Mouse (Mus musculus) C2C12 (cell line): Measurements from ENCODE around the gene Lta. TPM values are rescaled to one million over a fixed set of nuclear protein-coding genes. Genes with fewer than 3 reads are reported as not detected.

Experiments used
- H3K27me3 ChIP-seq: one replicate; pipeline ENCODE4 v1.6.1; 2011; ENCODE audit not compliant: control insufficient read depth, insufficient read depth, insufficient read length
- H3K36me3 ChIP-seq: one replicate; pipeline ENCODE4 v1.6.1; 2011; ENCODE audit not compliant: control insufficient read depth, insufficient read depth
- H3K4me3 ChIP-seq: one replicate; pipeline ENCODE4 v1.5.1; 2011; ENCODE audit warnings: mild to moderate bottlenecking, control low read depth; ENCODE audit not compliant: poor library complexity, insufficient read depth, severe bottlenecking
- H3K79me2 ChIP-seq: one replicate; pipeline ENCODE4 v1.6.1; 2011; ENCODE audit not compliant: control insufficient read depth, insufficient read depth
- H3K79me3 ChIP-seq: one replicate; pipeline ENCODE4 v1.6.1; 2011; ENCODE audit warnings: low read depth, control low read depth
- H3ac ChIP-seq: one replicate; pipeline ENCODE3; 2011; ENCODE audit warnings: low read depth; ENCODE audit not compliant: control insufficient read depth, insufficient read length
- CEBPB ChIP-seq: IDR thresholded peaks from one replicate; pipeline ENCODE4 v1.6.1; 2011; ENCODE audit warnings: low read depth, mild to moderate bottlenecking, control low read depth, moderate library complexity
- CTCF ChIP-seq: IDR thresholded peaks from one replicate; pipeline ENCODE4 v1.5.1; 2011; ENCODE audit not compliant: control insufficient read depth, insufficient read depth, insufficient read length
- FOSL1 ChIP-seq: IDR thresholded peaks from one replicate; pipeline ENCODE4 v1.8.0; 2011; ENCODE audit warnings: mild to moderate bottlenecking, low read length; ENCODE audit not compliant: poor library complexity, insufficient read depth, severe bottlenecking
- MAX ChIP-seq: IDR thresholded peaks from one replicate; pipeline ENCODE4 v1.6.1; 2011; ENCODE audit warnings: mild to moderate bottlenecking, control low read depth
- MYOD1 ChIP-seq: IDR thresholded peaks from one replicate; pipeline ENCODE4 v1.6.1; 2011; ENCODE audit warnings: low read depth; ENCODE audit not compliant: control insufficient read depth, insufficient read length
- MYOG ChIP-seq: IDR thresholded peaks from one replicate; pipeline ENCODE4 v1.6.1; 2011; ENCODE audit not compliant: control insufficient read depth, insufficient read length; ENCODE audit errors: extremely low read depth
- USF1 ChIP-seq: IDR thresholded peaks from one replicate; pipeline ENCODE4 v1.6.1; 2011; ENCODE audit warnings: low read depth, mild to moderate bottlenecking, control low read depth, moderate library complexity
- polyA plus RNA-seq: library from polyadenylated mRNA; unstranded; fragments of >200 nt; fragmentation: generic; extraction: Trizol; gene quantifications from one replicate; pipeline ENCODE4 v1.2.1, GENCODE M21; 2012; ENCODE audit warnings: missing spikeins

The Lta gene
- polyA plus RNA-seq, 1 experiment = 0.07 TPM

DNA sequence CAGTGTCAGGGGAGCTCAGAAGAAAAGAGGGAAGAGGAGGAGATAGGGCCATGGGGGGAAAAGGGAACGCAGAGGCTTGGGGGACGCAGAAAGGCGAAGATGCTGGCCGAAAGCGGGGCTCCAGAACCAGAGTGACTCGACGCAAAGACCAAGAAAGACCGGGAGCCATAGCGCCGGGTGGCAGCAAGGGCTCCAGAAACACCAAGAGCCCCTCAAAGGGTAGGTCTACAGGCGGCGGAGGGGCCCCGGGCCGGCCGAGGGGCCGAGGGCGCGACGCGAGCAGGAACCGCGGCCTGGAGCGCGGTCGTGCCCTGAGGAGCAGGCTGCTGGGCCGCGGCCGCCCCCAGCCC, 41.0 kb downstream of the Lta start:
- Histone ChIP-seq H3K79me2 (peaks cover 68% of the 10 kb centered on the region), H3K36me3 (peaks cover 41% of the 10 kb centered on the region), H3K27me3 (no peaks in the 10 kb centered on the region), H3K79me3 (peaks cover 51% of the 10 kb centered on the region), H3ac (peak overlapping the region; percentile 100), H3K4me3 (peak overlapping the region; percentile 96)
- TF ChIP-seq FOSL1 (no peak), MAX (no peak), MYOD1 (no peak), CEBPB (no peak), USF1 (no peak), MYOG (no peak), CTCF (no peak)

DNA sequence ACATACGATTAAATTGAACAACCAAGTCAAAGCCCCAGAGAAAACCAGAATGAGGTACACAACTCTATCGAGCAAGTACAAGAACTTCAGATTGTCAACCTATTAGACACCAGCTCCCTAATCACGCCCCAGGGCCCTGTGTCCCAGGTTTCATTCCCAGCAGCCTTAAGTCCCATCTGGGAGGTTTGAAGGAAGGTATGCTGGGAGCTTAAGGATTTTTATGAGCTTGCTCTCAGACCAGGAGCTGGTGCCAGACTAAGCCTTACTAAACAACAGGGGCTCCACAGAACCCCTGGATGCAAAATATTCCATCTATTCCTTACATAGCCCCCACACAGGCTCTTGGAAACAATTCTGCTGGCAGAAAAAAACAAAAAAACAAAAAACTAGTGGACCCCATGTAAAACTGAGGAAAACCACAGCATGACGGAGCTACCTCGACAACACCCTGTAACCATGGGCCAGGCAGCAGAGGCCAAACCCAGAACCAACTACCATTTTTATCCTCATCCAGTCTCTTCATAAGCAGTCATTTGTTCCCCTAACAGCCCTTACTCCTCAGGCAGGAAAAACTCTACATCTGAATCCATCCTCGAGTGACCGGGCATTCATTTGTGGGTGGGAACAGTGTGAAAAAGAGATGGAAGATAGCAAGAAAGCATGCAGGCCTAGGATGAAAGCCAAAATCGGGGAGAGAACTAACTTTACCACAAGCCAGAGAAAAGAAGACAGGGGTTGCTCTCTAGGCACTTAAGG, 41.6 kb downstream of the Lta start:
- H3ac ChIP-seq = peak overlapping the region; percentile 100
- H3K4me3 ChIP-seq = peak overlapping the region; percentile 96
- H3K79me3 ChIP-seq = peaks cover 54% of the 10 kb centered on the region
- H3K79me2 ChIP-seq = peaks cover 75% of the 10 kb centered on the region
- TF ChIP-seq MAX (no peak), MYOG (no peak), CEBPB (no peak), CTCF (no peak), MYOD1 (no peak), USF1 (no peak), FOSL1 (no peak)
- peaks cover 48% of the 10 kb centered on the region for H3K36me3 ChIP-seq
- no peaks in the 10 kb centered on the region for H3K27me3 ChIP-seq

DNA sequence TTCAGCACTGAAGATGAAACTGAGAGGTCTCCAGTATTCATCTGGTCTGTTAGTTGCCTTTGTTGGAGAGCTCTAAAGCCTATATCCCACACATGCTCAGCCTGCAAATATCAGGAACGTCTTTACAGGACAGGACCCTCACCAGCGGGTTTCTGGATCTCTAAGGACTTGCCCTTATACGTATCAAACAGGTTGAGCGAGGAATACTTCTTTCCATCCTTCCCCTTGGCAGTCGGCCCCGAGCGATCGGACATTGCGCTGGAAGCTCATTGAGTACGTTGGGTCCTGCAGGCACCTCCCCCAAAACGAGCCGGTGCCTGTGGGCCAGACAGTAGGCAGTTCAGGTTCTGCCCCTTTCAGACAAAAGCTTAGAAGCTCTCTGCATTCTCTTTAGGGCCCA, 42.4 kb downstream of the Lta start:
- Histone ChIP-seq H3K79me3 (peaks cover 54% of the 10 kb centered on the region), H3K27me3 (no peaks in the 10 kb centered on the region), H3K79me2 (peaks cover 83% of the 10 kb centered on the region), H3K36me3 (peaks cover 55% of the 10 kb centered on the region), H3K4me3 (peak overlapping the region; percentile 96), H3ac (peak overlapping the region; percentile 62)
- TF ChIP-seq FOSL1 (no peak), MAX (no peak), MYOD1 (no peak), USF1 (no peak), CTCF (no peak), CEBPB (no peak), MYOG (no peak)

DNA sequence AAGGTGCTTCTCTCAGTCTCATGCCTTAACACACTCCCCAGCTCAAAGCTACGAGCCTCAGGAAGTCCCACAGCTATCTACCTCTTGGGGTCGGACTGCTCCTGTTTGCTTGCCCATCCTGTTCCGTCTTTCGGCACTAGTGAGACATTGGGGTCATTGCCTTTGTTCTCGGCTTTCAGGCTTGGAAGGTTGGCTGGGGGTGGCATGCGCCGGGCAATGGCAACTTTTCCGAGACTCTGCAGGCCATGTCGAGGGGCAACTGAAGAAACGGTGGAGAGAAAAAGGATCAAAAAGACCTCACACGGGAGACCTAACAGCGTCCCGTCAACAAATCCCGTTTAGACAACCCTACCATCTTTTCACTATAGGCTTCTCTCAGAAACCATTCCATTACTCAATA, 43.0 kb downstream of the Lta start:
- no peak overlapping the region for H3ac ChIP-seq
- H3K27me3 ChIP-seq = no peaks in the 10 kb centered on the region
- peaks cover 61% of the 10 kb centered on the region for H3K36me3 ChIP-seq
- H3K79me3 ChIP-seq = peaks cover 60% of the 10 kb centered on the region
- TF ChIP-seq CEBPB (no peak), USF1 (no peak), FOSL1 (no peak), MYOD1 (no peak), CTCF (no peak), MYOG (no peak), MAX (no peak)
- H3K4me3 ChIP-seq = no peak overlapping the region
- H3K79me2 ChIP-seq = peaks cover 89% of the 10 kb centered on the region

DNA sequence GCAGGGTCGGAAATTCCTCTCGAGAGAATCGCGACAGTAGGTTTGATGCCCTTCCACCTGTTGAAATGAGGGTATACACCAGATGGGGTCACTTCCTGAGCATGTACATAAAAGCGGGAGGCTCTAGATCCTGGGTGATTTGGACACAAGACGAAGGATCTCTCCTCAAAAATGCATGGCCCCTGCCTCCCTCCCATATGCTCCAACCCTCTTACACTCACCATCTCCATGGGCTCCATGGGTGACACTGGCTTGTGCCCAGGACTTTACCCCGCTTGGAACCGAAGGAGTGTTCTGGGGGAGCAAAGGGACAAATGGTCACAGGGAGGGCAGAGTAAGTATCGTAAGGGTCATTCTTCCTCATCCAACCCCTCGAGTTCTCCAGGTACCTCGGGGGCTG, 43.7 kb downstream of the Lta start:
- TF ChIP-seq MAX = no peak
- no peak for TF ChIP-seq CTCF
- no peak for TF ChIP-seq MYOG

DNA sequence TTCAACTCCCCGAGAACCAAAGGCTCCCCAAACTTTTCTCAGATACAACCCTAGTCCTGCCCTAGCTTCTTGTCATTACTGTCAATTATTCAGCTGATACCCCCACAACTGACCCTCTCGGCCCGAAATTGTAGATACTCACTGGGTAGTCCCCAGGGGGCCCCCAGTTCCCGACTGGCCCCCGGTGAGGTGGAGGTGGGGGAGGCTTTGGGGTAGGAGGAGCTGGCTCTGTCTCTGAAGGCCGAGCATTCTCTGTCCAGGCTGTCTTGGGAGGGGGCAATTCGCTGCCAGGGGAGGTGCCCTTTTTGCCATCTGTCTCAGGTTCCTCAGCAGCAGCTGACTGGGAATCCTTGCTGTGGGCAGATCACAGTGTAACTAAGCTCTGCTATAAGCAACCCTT, 45.5 kb downstream of the Lta start:
- H3ac ChIP-seq = no peak overlapping the region
- no peak for TF ChIP-seq FOSL1
- no peak for TF ChIP-seq MYOD1
- no peak for TF ChIP-seq MAX
- TF ChIP-seq MYOG = no peak
- TF ChIP-seq CTCF = no peak
- TF ChIP-seq USF1 = no peak
- no peak for TF ChIP-seq CEBPB
- peaks cover 70% of the 10 kb centered on the region for H3K79me3 ChIP-seq
- no peak overlapping the region for H3K4me3 ChIP-seq
- H3K79me2 ChIP-seq = peaks cover 99% of the 10 kb centered on the region
- H3K27me3 ChIP-seq = no peaks in the 10 kb centered on the region
- H3K36me3 ChIP-seq = peaks cover 86% of the 10 kb centered on the region

More for the DNA sequence above, 43.7 kb downstream of the Lta start:
- Histone ChIP-seq H3K27me3 (no peaks in the 10 kb centered on the region), H3ac (no peak overlapping the region), H3K4me3 (no peak overlapping the region), H3K36me3 (peaks cover 68% of the 10 kb centered on the region), H3K79me2 (peaks cover 90% of the 10 kb centered on the region), H3K79me3 (peaks cover 65% of the 10 kb centered on the region)
